Mouse (Mus musculus) C2C12 (cell line): ENCODE data around the gene Arhgef10l. TPM values are rescaled to one million over a fixed set of nuclear protein-coding genes. Genes with fewer than 3 reads are reported as not detected.

Source experiments
- H3K27me3 ChIP-seq: one replicate; pipeline ENCODE4 v1.6.1; 2011; ENCODE audit not compliant: control insufficient read depth, insufficient read depth, insufficient read length
- H3K36me3 ChIP-seq: one replicate; pipeline ENCODE4 v1.6.1; 2011; ENCODE audit not compliant: control insufficient read depth, insufficient read depth
- H3K4me3 ChIP-seq: one replicate; pipeline ENCODE4 v1.5.1; 2011; ENCODE audit warnings: mild to moderate bottlenecking, control low read depth; ENCODE audit not compliant: poor library complexity, insufficient read depth, severe bottlenecking
- H3K79me2 ChIP-seq: one replicate; pipeline ENCODE4 v1.6.1; 2011; ENCODE audit not compliant: control insufficient read depth, insufficient read depth
- H3K79me3 ChIP-seq: one replicate; pipeline ENCODE4 v1.6.1; 2011; ENCODE audit warnings: low read depth, control low read depth
- H3ac ChIP-seq: one replicate; pipeline ENCODE3; 2011; ENCODE audit warnings: low read depth; ENCODE audit not compliant: control insufficient read depth, insufficient read length
- CEBPB ChIP-seq: IDR thresholded peaks from one replicate; pipeline ENCODE4 v1.6.1; 2011; ENCODE audit warnings: low read depth, mild to moderate bottlenecking, control low read depth, moderate library complexity
- CTCF ChIP-seq: IDR thresholded peaks from one replicate; pipeline ENCODE4 v1.5.1; 2011; ENCODE audit not compliant: control insufficient read depth, insufficient read depth, insufficient read length
- FOSL1 ChIP-seq: IDR thresholded peaks from one replicate; pipeline ENCODE4 v1.8.0; 2011; ENCODE audit warnings: mild to moderate bottlenecking, low read length; ENCODE audit not compliant: poor library complexity, insufficient read depth, severe bottlenecking
- MAX ChIP-seq: IDR thresholded peaks from one replicate; pipeline ENCODE4 v1.6.1; 2011; ENCODE audit warnings: mild to moderate bottlenecking, control low read depth
- MYOD1 ChIP-seq: IDR thresholded peaks from one replicate; pipeline ENCODE4 v1.6.1; 2011; ENCODE audit warnings: low read depth; ENCODE audit not compliant: control insufficient read depth, insufficient read length
- MYOG ChIP-seq: IDR thresholded peaks from one replicate; pipeline ENCODE4 v1.6.1; 2011; ENCODE audit not compliant: control insufficient read depth, insufficient read length; ENCODE audit errors: extremely low read depth
- USF1 ChIP-seq: IDR thresholded peaks from one replicate; pipeline ENCODE4 v1.6.1; 2011; ENCODE audit warnings: low read depth, mild to moderate bottlenecking, control low read depth, moderate library complexity
- polyA plus RNA-seq: library from polyadenylated mRNA; unstranded; fragments of >200 nt; fragmentation: generic; extraction: Trizol; gene quantifications from one replicate; pipeline ENCODE4 v1.2.1, GENCODE M21; 2012; ENCODE audit warnings: missing spikeins

The Arhgef10l gene
- polyA plus RNA-seq, 1 experiment, result 27.8 TPM

GRCm38 (mm10) chr4:140640668-140641067 is 25.1 kb downstream of the Arhgef10l start:
- TF ChIP-seq MAX (no peak), CEBPB (no peak), USF1 (no peak), FOSL1 (no peak), MYOD1 (no peak), MYOG (no peak), CTCF (no peak)

DNA sequence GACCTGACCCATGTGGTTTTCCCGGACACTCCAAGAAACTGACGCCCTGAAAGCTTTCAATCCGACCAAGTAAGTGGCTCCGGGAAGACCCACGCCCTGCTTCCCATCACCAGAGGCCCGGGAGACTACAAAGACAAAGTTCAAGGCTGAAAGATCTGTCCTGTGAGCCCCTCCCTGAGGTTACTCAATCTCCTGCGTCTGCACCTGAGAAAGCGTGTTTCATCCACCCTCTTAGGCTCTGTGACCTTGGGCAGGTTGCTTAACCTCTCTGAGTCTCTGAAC is 25.6 kb downstream of the Arhgef10l start:
- no peak overlapping the region for H3ac ChIP-seq
- no peaks in the 10 kb centered on the region for H3K27me3 ChIP-seq
- peaks cover 60% of the 10 kb centered on the region for H3K79me2 ChIP-seq
- H3K4me3 ChIP-seq, result no peak overlapping the region
- TF ChIP-seq CEBPB (no peak), MAX (no peak), CTCF (no peak), MYOD1 (no peak), MYOG (no peak)
- H3K36me3 ChIP-seq, result peaks cover 10% of the 10 kb centered on the region
- H3K79me3 ChIP-seq, result peaks cover 14% of the 10 kb centered on the region

More at GRCm38 (mm10) chr4:140640668-140641067, 25.1 kb downstream of the Arhgef10l start:
- no peaks in the 10 kb centered on the region for H3K27me3 ChIP-seq
- no peak overlapping the region for H3ac ChIP-seq
- peaks cover 10% of the 10 kb centered on the region for H3K36me3 ChIP-seq
- H3K4me3 ChIP-seq, result no peak overlapping the region
- peaks cover 16% of the 10 kb centered on the region for H3K79me3 ChIP-seq
- peaks cover 65% of the 10 kb centered on the region for H3K79me2 ChIP-seq

GRCm38 (mm10) chr4:140639431-140640241 is 26.2 kb downstream of the Arhgef10l start:
- peaks cover 55% of the 10 kb centered on the region for H3K79me2 ChIP-seq
- H3K27me3 ChIP-seq, result no peaks in the 10 kb centered on the region
- no peak overlapping the region for H3K4me3 ChIP-seq
- H3K36me3 ChIP-seq, result peaks cover 10% of the 10 kb centered on the region
- no peak overlapping the region for H3ac ChIP-seq
- H3K79me3 ChIP-seq, result peaks cover 14% of the 10 kb centered on the region
- no peak for TF ChIP-seq MYOG
- TF ChIP-seq FOSL1, result no peak
- TF ChIP-seq MAX, result no peak
- TF ChIP-seq USF1, result no peak
- no peak for TF ChIP-seq MYOD1
- TF ChIP-seq CTCF, result no peak
- TF ChIP-seq CEBPB, result no peak

DNA sequence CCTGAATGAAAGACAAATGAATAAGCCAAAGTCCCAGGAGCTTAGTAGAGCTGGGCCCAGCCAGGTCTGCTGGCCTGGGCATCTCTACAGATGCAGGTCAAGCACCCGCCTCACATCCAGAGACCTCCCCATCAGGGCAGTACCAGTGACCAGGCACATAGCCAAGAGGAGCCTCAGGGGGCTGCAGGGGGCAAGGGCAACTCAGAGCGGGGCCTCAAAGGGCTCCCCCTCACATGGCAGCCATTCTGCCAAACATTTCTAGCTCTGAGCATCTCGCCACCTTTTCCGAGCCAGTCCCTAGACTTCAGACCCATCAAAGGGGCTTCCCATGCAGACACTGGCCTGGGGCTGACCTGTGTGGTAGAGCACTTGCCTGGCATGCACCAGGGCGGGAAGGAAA is 27.2 kb downstream of the Arhgef10l start:
- Histone ChIP-seq H3K79me2 (peaks cover 52% of the 10 kb centered on the region), H3K79me3 (peaks cover 15% of the 10 kb centered on the region), H3K36me3 (peaks cover 4% of the 10 kb centered on the region), H3K27me3 (no peaks in the 10 kb centered on the region), H3ac (no peak overlapping the region), H3K4me3 (no peak overlapping the region)
- no peak for TF ChIP-seq CTCF
- TF ChIP-seq CEBPB, result no peak
- no peak for TF ChIP-seq MAX
- TF ChIP-seq MYOG, result no peak
- no peak for TF ChIP-seq FOSL1
- TF ChIP-seq USF1, result no peak
- TF ChIP-seq MYOD1, result no peak

GRCm38 (mm10) chr4:140637269-140637668 is 28.5 kb downstream of the Arhgef10l start:
- TF ChIP-seq USF1, result no peak
- no peak for TF ChIP-seq MYOG
- no peak for TF ChIP-seq CTCF
- no peak for TF ChIP-seq MYOD1
- TF ChIP-seq MAX, result no peak
- no peak for TF ChIP-seq CEBPB
- Histone ChIP-seq H3K27me3 (no peaks in the 10 kb centered on the region), H3K79me3 (peaks cover 14% of the 10 kb centered on the region), H3ac (peak overlapping the region; percentile 48), H3K36me3 (peaks cover 15% of the 10 kb centered on the region), H3K4me3 (no peak overlapping the region), H3K79me2 (peaks cover 60% of the 10 kb centered on the region)

DNA sequence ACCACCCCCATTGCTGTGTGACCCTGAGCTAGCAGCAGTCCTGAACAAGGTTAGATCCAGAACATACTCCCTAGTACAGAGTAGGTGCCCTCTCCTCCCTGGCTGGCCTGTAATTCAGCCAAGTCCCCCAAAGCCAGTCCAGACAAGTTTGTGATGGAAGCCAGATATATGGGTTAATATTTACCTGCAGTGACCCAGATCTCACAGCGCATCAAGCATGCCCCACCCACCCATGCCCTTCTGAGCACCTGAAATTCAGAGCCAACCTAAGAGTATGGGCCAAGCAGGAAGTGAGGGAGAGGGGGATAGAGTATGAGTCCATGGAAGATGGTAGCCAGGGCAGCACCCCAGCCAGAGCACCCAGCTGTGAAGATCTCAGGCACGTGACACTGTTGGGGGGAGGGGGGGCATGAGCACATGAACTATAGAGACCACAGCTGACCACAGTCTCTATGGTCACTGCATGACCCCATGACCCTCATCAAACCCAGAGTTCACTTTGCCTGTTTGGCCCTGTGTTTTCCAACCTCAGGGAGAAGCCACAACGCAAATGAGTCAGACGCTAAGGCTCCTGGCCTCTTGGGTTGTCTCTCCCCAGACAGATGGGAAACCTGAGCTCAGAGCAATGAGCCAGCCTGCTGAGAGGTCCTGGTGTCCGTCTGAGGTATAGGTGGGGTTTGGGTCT is 29.4 kb downstream of the Arhgef10l start:
- peaks cover 10% of the 10 kb centered on the region for H3K79me3 ChIP-seq
- no peak overlapping the region for H3K4me3 ChIP-seq
- TF ChIP-seq CEBPB (no peak), USF1 (peak; percentile 97), MAX (peak; percentile 81), MYOD1 (peak; percentile 73), MYOG (no peak), FOSL1 (peak; percentile 70), CTCF (no peak)
- no peak overlapping the region for H3ac ChIP-seq
- H3K27me3 ChIP-seq, result no peaks in the 10 kb centered on the region
- H3K79me2 ChIP-seq, result peaks cover 61% of the 10 kb centered on the region
- H3K36me3 ChIP-seq, result peaks cover 15% of the 10 kb centered on the region
